Mouse (Mus musculus): Measurements from ENCODE around the gene Mlf2. TPM values are rescaled to one million over a fixed set of nuclear protein-coding genes. Genes with fewer than 3 reads are reported as not detected.

The Mlf2 gene
- polyA plus RNA-seq, 1 experiment from 2014 or later = 443 TPM

GRCm38 (mm10) chr6:124915160-124915941 lies 15.8 kb upstream of the Mlf2 start:
- H3K36me3 ChIP-seq (ENCODE audit: control insufficient read depth, insufficient read depth, low read length) = 0 out of 2 replicates have a peak, but pooled peaks cover 4% of the 10 kb centered on the region
- no peaks in the 10 kb centered on the region for H3K27me3 ChIP-seq (ENCODE audit: control insufficient read depth, insufficient read depth, low read length)
- no peaks in the 10 kb centered on the region for H3K9me3 ChIP-seq (ENCODE audit: control insufficient read depth, low read length)
- 11% methylated on average over 22 of the region's 22 CpGs for WGBS
- H3K9ac ChIP-seq (ENCODE audit: low read depth, low read length) = peak overlapping the region; percentile 97
- ATAC-seq (ENCODE audit: low FRiP score) (no peak), DNase-seq (ENCODE audit: low spot score) (peak; percentile 47)
- peaks cover 22% of the 10 kb centered on the region for H3K4me1 ChIP-seq (replicated peaks; ENCODE audit: control insufficient read depth, insufficient read depth, low read length)
- peak overlapping the region; percentile 90 for H3K4me2 ChIP-seq (replicated peaks; ENCODE audit: low read depth, low read length)
- H3K27ac ChIP-seq (ENCODE audit: low read depth, low read length) = peak overlapping the region; percentile 100
- peak overlapping the region; percentile 88 for H3K4me3 ChIP-seq (ENCODE audit: low read depth, low read length)

- peak overlapping the region; percentile 100 for H3K27ac ChIP-seq (ENCODE audit: low read depth, low read length)
- peak overlapping the region; percentile 97 for H3K9ac ChIP-seq (ENCODE audit: low read depth, low read length)
- 0 out of 2 replicates have a peak, but pooled peaks cover 4% of the 10 kb centered on the region for H3K36me3 ChIP-seq (ENCODE audit: control insufficient read depth, insufficient read depth, low read length)
- H3K4me3 ChIP-seq (ENCODE audit: low read depth, low read length) = peak overlapping the region; percentile 88
- WGBS = 6% methylated on average over 12 of the region's 12 CpGs
- peaks cover 25% of the 10 kb centered on the region for H3K4me1 ChIP-seq (replicated peaks; ENCODE audit: control insufficient read depth, insufficient read depth, low read length)
- DNase-seq (ENCODE audit: low spot score) (peak; percentile 56), ATAC-seq (ENCODE audit: low FRiP score) (no peak)
- peak overlapping the region; percentile 90 for H3K4me2 ChIP-seq (replicated peaks; ENCODE audit: low read depth, low read length)
- no peaks in the 10 kb centered on the region for H3K9me3 ChIP-seq (ENCODE audit: control insufficient read depth, low read length)
- H3K27me3 ChIP-seq (ENCODE audit: control insufficient read depth, insufficient read depth, low read length) = no peaks in the 10 kb centered on the region
Measured at GRCm38 (mm10) chr6:124915942-124916694, 15.1 kb upstream of the Mlf2 start.

- WGBS = 2% methylated on average over 31 of the region's 67 CpGs
- H3K4me1 ChIP-seq (replicated peaks; ENCODE audit: control insufficient read depth, insufficient read depth, low read length) = peaks cover 23% of the 10 kb centered on the region
- peak; percentile 48 for ATAC-seq (ENCODE audit: low FRiP score)
Measured at GRCm38 (mm10) chr6:124916695-124917517, 14.3 kb upstream of the Mlf2 start.

GRCm38 (mm10) chr6:124917518-124918330 lies 13.5 kb upstream of the Mlf2 start:
- Histone ChIP-seq H3K9ac (ENCODE audit: low read depth, low read length) (peak overlapping the region; percentile 97), H3K27me3 (ENCODE audit: control insufficient read depth, insufficient read depth, low read length) (no peaks in the 10 kb centered on the region), H3K4me3 (ENCODE audit: low read depth, low read length) (peak overlapping the region; percentile 88), H3K4me2 (replicated peaks; ENCODE audit: low read depth, low read length) (peak overlapping the region; percentile 90), H3K36me3 (ENCODE audit: control insufficient read depth, insufficient read depth, low read length) (0 out of 2 replicates have a peak, but pooled peaks cover 4% of the 10 kb centered on the region), H3K27ac (ENCODE audit: low read depth, low read length) (peak overlapping the region; percentile 100), H3K9me3 (ENCODE audit: control insufficient read depth, low read length) (no peaks in the 10 kb centered on the region), H3K4me1 (replicated peaks; ENCODE audit: control insufficient read depth, insufficient read depth, low read length) (peaks cover 23% of the 10 kb centered on the region)
- WGBS = under 1% methylated on average over 34 of the region's 89 CpGs
- ATAC-seq (ENCODE audit: low FRiP score) (peak; percentile 62), DNase-seq (ENCODE audit: low spot score) (peak; percentile 90)

More at GRCm38 (mm10) chr6:124916695-124917517, 14.3 kb upstream of the Mlf2 start:
- peak overlapping the region; percentile 100 for H3K27ac ChIP-seq (ENCODE audit: low read depth, low read length)
- H3K4me2 ChIP-seq (replicated peaks; ENCODE audit: low read depth, low read length) = peak overlapping the region; percentile 90
- H3K4me3 ChIP-seq (ENCODE audit: low read depth, low read length) = peak overlapping the region; percentile 88
- no peaks in the 10 kb centered on the region for H3K9me3 ChIP-seq (ENCODE audit: control insufficient read depth, low read length)
- no peaks in the 10 kb centered on the region for H3K27me3 ChIP-seq (ENCODE audit: control insufficient read depth, insufficient read depth, low read length)
- peak overlapping the region; percentile 97 for H3K9ac ChIP-seq (ENCODE audit: low read depth, low read length)
- DNase-seq (ENCODE audit: low spot score) = peak; percentile 96
- 0 out of 2 replicates have a peak, but pooled peaks cover 4% of the 10 kb centered on the region for H3K36me3 ChIP-seq (ENCODE audit: control insufficient read depth, insufficient read depth, low read length)

GRCm38 (mm10) chr6:124918331-124918690 lies 12.9 kb upstream of the Mlf2 start:
- Histone ChIP-seq H3K36me3 (ENCODE audit: control insufficient read depth, insufficient read depth, low read length) (0 out of 2 replicates have a peak, but pooled peaks cover 4% of the 10 kb centered on the region), H3K27ac (ENCODE audit: low read depth, low read length) (peak overlapping the region; percentile 100), H3K4me3 (ENCODE audit: low read depth, low read length) (peak overlapping the region; percentile 88), H3K9me3 (ENCODE audit: control insufficient read depth, low read length) (no peaks in the 10 kb centered on the region), H3K4me2 (replicated peaks; ENCODE audit: low read depth, low read length) (peak overlapping the region; percentile 90), H3K27me3 (ENCODE audit: control insufficient read depth, insufficient read depth, low read length) (no peaks in the 10 kb centered on the region), H3K9ac (ENCODE audit: low read depth, low read length) (peak overlapping the region; percentile 97), H3K4me1 (replicated peaks; ENCODE audit: control insufficient read depth, insufficient read depth, low read length) (peaks cover 23% of the 10 kb centered on the region)
- no peak for DNase-seq (ENCODE audit: low spot score)
- 7% methylated on average over 7 of the region's 7 CpGs for WGBS
- no peak for ATAC-seq (ENCODE audit: low FRiP score)

- H3K4me1 ChIP-seq (replicated peaks; ENCODE audit: control insufficient read depth, insufficient read depth, low read length) = peaks cover 23% of the 10 kb centered on the region
- WGBS = 27% methylated on average over 13 of the region's 14 CpGs
- DNase-seq (ENCODE audit: low spot score) = peak; percentile 37
Measured at GRCm38 (mm10) chr6:124918890-124919627, 12.1 kb upstream of the Mlf2 start.

GRCm38 (mm10) chr6:124919695-124920317 lies 11.4 kb upstream of the Mlf2 start, which contains the start of gene Ptms:
Gene Ptms, minus strand, starts transcription at chr6:124920103.
- ATAC-seq (ENCODE audit: low FRiP score) (peak; percentile 88), DNase-seq (ENCODE audit: low spot score) (peak; percentile 96)
- under 1% methylated on average over 13 of the region's 13 CpGs for WGBS
- Histone ChIP-seq H3K9me3 (ENCODE audit: control insufficient read depth, low read length) (no peaks in the 10 kb centered on the region), H3K4me3 (ENCODE audit: low read depth, low read length) (peak within 1 kb of the TSS; percentile 88; the same call in 1 of the 2 replicates), H3K4me2 (replicated peaks; ENCODE audit: low read depth, low read length) (peak within 1 kb of the TSS; percentile 30), H3K27ac (ENCODE audit: low read depth, low read length) (peak within 1 kb of the TSS; percentile 100), H3K9ac (ENCODE audit: low read depth, low read length) (peak within 1 kb of the TSS; percentile 20; the same call in 1 of the 2 replicates), H3K36me3 (ENCODE audit: control insufficient read depth, insufficient read depth, low read length) (no peaks in the 10 kb centered on the region), H3K27me3 (ENCODE audit: control insufficient read depth, insufficient read depth, low read length) (no peaks in the 10 kb centered on the region), H3K4me1 (replicated peaks; ENCODE audit: control insufficient read depth, insufficient read depth, low read length) (peaks cover 16% of the 10 kb centered on the region)

More at GRCm38 (mm10) chr6:124918890-124919627, 12.1 kb upstream of the Mlf2 start:
- no peaks in the 10 kb centered on the region for H3K27me3 ChIP-seq (ENCODE audit: control insufficient read depth, insufficient read depth, low read length)
- no peak for ATAC-seq (ENCODE audit: low FRiP score)
- H3K4me3 ChIP-seq (ENCODE audit: low read depth, low read length) = peak overlapping the region; percentile 88
- no peaks in the 10 kb centered on the region for H3K9me3 ChIP-seq (ENCODE audit: control insufficient read depth, low read length)
- peak overlapping the region; percentile 90 for H3K4me2 ChIP-seq (replicated peaks; ENCODE audit: low read depth, low read length)
- H3K9ac ChIP-seq (ENCODE audit: low read depth, low read length) = peak overlapping the region; percentile 97
- H3K36me3 ChIP-seq (ENCODE audit: control insufficient read depth, insufficient read depth, low read length) = no peaks in the 10 kb centered on the region
- peak overlapping the region; percentile 100 for H3K27ac ChIP-seq (ENCODE audit: low read depth, low read length)
